Mouse (Mus musculus) adrenal gland, postnatal 10 days (tissue): ENCODE results near the gene Atg4d. TPM values are rescaled to one million over a fixed set of nuclear protein-coding genes. Genes with fewer than 3 reads are reported as not detected.
"Not testable (repeated sequence)": the region's sequence is repeated elsewhere in the genome, so short reads cannot be mapped to it uniquely, and the experiment has no call there.

Experiments
- DNase-seq: peaks from one replicate; pipeline ENCODE4 v3.0.0; 2021; ENCODE audit warnings: mixed read lengths
- long read RNA-seq, 2 experiments: library from polyadenylated mRNA; stranded (forward); transcript quantifications; one replicate each; pipeline ENCODE4 v2.0.0; 2021
- total RNA-seq, 2 experiments: library from RNA; stranded (reverse); gene quantifications; 2 replicates each; pipeline ENCODE4 v1.2.3; 2021

Gene Atg4d
- 10 to 100 TPM; 45.4 to 48.1 TPM for total RNA-seq
- long read RNA-seq, experiment 1, full-length matches to known transcripts: 85 of 119 reads
- long read RNA-seq, experiment 1, partial matches to known transcripts: 18 of 119 reads
- long read RNA-seq, experiment 1, other reads (novel, unspliced or antisense): 16 of 119 reads
- long read RNA-seq, experiment 2, full-length matches to known transcripts: 63 of 85 reads
- long read RNA-seq, experiment 2, partial matches to known transcripts: 10 of 85 reads
- long read RNA-seq, experiment 2, other reads (novel, unspliced or antisense): 12 of 85 reads

- peak; percentile 99 for DNase-seq
Measured at GRCm38 (mm10) chr9:21265000-21265561, at the start of gene Atg4d. Gene Atg4d, plus strand, starts transcription at chr9:21265293.

GRCm38 (mm10) chr9:21216050-21216841 lies 48.8 kb upstream of the Atg4d start:
- DNase-seq: peak; percentile 49

- DNase-seq: no peak
Measured at GRCm38 (mm10) chr9:21219820-21220219, 45.3 kb upstream of the Atg4d start.

- peak; percentile 95 for DNase-seq
Measured at GRCm38 (mm10) chr9:21220490-21221382, 44.4 kb upstream of the Atg4d start.

GRCm38 (mm10) chr9:21221383-21221929 lies 43.6 kb upstream of the Atg4d start:
- no peak for DNase-seq

- not testable (repeated sequence) for DNase-seq
Measured at GRCm38 (mm10) chr9:21223490-21223889, 41.6 kb upstream of the Atg4d start.

GRCm38 (mm10) chr9:21223906-21224305 lies 41.2 kb upstream of the Atg4d start:
- no peak for DNase-seq

GRCm38 (mm10) chr9:21224576-21225414 lies 40.3 kb upstream of the Atg4d start:
- DNase-seq: peak; percentile 77

- no peak for DNase-seq
Measured at GRCm38 (mm10) chr9:21225415-21225758, 39.7 kb upstream of the Atg4d start.

- DNase-seq: no peak
Measured at GRCm38 (mm10) chr9:21227342-21227741, 37.8 kb upstream of the Atg4d start.

GRCm38 (mm10) chr9:21231551-21231950 lies 33.5 kb upstream of the Atg4d start:
- DNase-seq: no peak

GRCm38 (mm10) chr9:21232867-21233266 lies 32.2 kb upstream of the Atg4d start:
- no peak for DNase-seq

GRCm38 (mm10) chr9:21233366-21233765 lies 31.7 kb upstream of the Atg4d start:
- no peak for DNase-seq

- no peak for DNase-seq
Measured at GRCm38 (mm10) chr9:21233805-21234204, 31.3 kb upstream of the Atg4d start.

GRCm38 (mm10) chr9:21235341-21235740 lies 29.8 kb upstream of the Atg4d start:
- no peak for DNase-seq

GRCm38 (mm10) chr9:21236991-21237367 lies 28.1 kb upstream of the Atg4d start:
- no peak for DNase-seq

- peak; percentile 46 for DNase-seq
Measured at GRCm38 (mm10) chr9:21237368-21238003, 27.6 kb upstream of the Atg4d start.

- DNase-seq: no peak
Measured at GRCm38 (mm10) chr9:21238004-21238732, 26.9 kb upstream of the Atg4d start.

- DNase-seq: peak; percentile 90
Measured at GRCm38 (mm10) chr9:21238733-21239464, 26.2 kb upstream of the Atg4d start, which contains the start of gene Keap1. Gene Keap1, minus strand, starts transcription at chr9:21239361.
